Mouse (Mus musculus): Measurements from ENCODE around the gene Wnt10b. TPM values are rescaled to one million over a fixed set of nuclear protein-coding genes. Genes with fewer than 3 reads are reported as not detected.

The Wnt10b gene
- polyA plus RNA-seq, 1 experiment from 2014 or later, result 0.19 TPM

- Histone ChIP-seq H3K4me3 (ENCODE audit: low read depth, low read length) (no peak overlapping the region), H3K27me3 (ENCODE audit: control insufficient read depth, insufficient read depth, low read length) (peaks cover 54% of the 10 kb centered on the region), H3K9ac (replicated peaks; ENCODE audit: low read depth, low read length) (no peak overlapping the region), H3K4me1 (ENCODE audit: control insufficient read depth, insufficient read depth, low read length) (peaks cover 19% of the 10 kb centered on the region), H3K9me3 (ENCODE audit: control insufficient read depth, low read length) (no peaks in the 10 kb centered on the region), H3K27ac (ENCODE audit: low read depth, low read length) (no peak overlapping the region), H3K4me2 (ENCODE audit: low read depth, low read length) (no peak overlapping the region), H3K36me3 (ENCODE audit: control insufficient read depth, insufficient read depth, low read length) (no peaks in the 10 kb centered on the region)
- WGBS, result 8% methylated on average over 8 of the region's 8 CpGs
- ATAC-seq (ENCODE audit: low read depth), result no peak
Observed at GRCm38 (mm10) chr15:98802926-98803325, 25.0 kb upstream of the Wnt10b start.

DNA sequence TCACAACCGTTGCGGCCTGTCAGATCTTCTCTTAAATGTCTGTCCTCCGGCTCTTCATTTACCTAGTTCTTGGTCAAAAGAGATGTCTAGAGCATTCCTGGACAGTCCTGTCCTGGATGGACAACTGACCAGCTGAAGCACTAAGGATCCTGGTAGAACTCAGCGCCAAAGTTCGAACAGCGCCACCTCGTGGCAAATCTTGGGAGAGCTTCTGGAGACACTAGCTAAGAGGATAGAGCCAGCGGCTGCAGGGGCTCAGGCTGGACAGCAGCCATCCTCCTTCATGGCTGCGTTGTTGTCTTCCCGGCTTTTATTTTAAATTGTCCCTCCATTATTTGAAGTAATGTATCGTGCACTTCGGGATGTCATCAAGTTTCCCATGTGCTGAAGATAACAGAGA is 21.4 kb upstream of the Wnt10b start:
- Histone ChIP-seq H3K4me1 (ENCODE audit: control insufficient read depth, insufficient read depth, low read length) (peaks cover 10% of the 10 kb centered on the region; the same call in 1 of the 2 replicates), H3K9ac (replicated peaks; ENCODE audit: low read depth, low read length) (no peak overlapping the region), H3K4me2 (ENCODE audit: low read depth, low read length) (no peak overlapping the region), H3K4me3 (ENCODE audit: low read depth, low read length) (no peak overlapping the region), H3K27me3 (ENCODE audit: control insufficient read depth, insufficient read depth, low read length) (peaks cover 47% of the 10 kb centered on the region), H3K36me3 (ENCODE audit: control insufficient read depth, insufficient read depth, low read length) (no peaks in the 10 kb centered on the region), H3K9me3 (ENCODE audit: control insufficient read depth, low read length) (no peaks in the 10 kb centered on the region), H3K27ac (ENCODE audit: low read depth, low read length) (no peak overlapping the region)
- 12% methylated on average over 12 of the region's 12 CpGs for WGBS
- no peak for ATAC-seq (ENCODE audit: low read depth)

DNA sequence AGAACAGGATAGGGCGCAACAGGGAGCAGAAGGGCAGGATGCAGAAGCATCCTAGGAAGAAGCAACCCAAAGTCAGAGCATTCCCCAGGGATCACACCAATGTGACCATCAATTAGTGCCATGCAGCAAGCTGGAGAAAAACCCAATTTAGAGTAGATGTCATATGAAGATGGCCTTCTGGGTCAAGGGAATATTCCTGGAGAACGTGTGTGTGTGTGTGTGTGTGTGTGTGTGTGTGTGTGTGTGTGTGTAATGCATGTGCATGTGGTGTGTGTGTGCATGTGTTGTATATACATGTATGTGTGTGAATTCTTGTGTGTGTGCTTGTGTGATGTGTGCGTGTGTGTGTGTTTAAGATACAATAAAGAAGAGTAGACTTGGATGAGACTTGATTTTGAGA is 21.0 kb upstream of the Wnt10b start:
- no peaks in the 10 kb centered on the region for H3K36me3 ChIP-seq (ENCODE audit: control insufficient read depth, insufficient read depth, low read length)
- 55% methylated on average over 3 of the region's 3 CpGs for WGBS
- H3K27ac ChIP-seq (ENCODE audit: low read depth, low read length), result no peak overlapping the region
- H3K9me3 ChIP-seq (ENCODE audit: control insufficient read depth, low read length), result no peaks in the 10 kb centered on the region
- ATAC-seq (ENCODE audit: low read depth), result no peak
- no peak overlapping the region for H3K4me3 ChIP-seq (ENCODE audit: low read depth, low read length)
- H3K9ac ChIP-seq (replicated peaks; ENCODE audit: low read depth, low read length), result no peak overlapping the region
- peaks cover 10% of the 10 kb centered on the region; the same call in 1 of the 2 replicates for H3K4me1 ChIP-seq (ENCODE audit: control insufficient read depth, insufficient read depth, low read length)
- H3K27me3 ChIP-seq (ENCODE audit: control insufficient read depth, insufficient read depth, low read length), result peaks cover 50% of the 10 kb centered on the region
- no peak overlapping the region for H3K4me2 ChIP-seq (ENCODE audit: low read depth, low read length)

DNA sequence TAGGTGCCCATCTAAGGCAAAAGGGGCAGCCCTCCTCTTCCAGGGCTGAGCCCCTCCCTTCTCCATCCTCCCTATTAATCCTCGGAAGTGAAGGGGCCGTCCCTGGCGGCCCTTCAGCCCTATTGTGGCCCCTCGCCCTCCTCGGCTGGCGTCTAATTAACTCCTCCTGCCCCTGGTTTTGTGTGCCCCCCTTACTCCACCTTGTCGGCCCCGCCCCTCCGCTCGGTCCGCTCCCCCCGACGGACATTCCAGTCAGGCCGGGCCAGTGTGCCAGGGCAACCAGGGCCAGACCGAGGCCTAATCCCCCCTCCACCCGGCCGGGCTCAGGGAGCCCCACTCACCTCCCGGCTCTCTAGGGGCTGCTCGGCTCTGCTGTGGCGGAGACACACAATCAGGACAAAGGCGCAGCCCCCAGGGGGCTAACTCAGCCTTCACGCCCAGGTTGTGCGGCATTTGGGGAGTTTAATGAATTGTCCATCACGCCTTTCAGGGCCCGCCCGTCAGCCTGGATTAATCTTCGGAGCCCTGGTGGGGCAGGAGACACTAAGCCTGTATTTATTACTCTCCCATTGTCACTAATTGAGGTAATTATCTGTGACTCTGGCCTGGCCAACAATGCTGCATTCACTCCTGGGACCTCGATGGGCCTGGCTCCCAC is 20.0 kb upstream of the Wnt10b start:
- 3% methylated on average over 28 of the region's 28 CpGs for WGBS
- ATAC-seq (ENCODE audit: low read depth), result peak; percentile 91
- Histone ChIP-seq H3K27ac (ENCODE audit: low read depth, low read length) (no peak overlapping the region), H3K4me2 (ENCODE audit: low read depth, low read length) (no peak overlapping the region), H3K4me1 (ENCODE audit: control insufficient read depth, insufficient read depth, low read length) (peaks cover 10% of the 10 kb centered on the region), H3K4me3 (ENCODE audit: low read depth, low read length) (no peak overlapping the region), H3K9ac (replicated peaks; ENCODE audit: low read depth, low read length) (no peak overlapping the region), H3K27me3 (ENCODE audit: control insufficient read depth, insufficient read depth, low read length) (peaks cover 56% of the 10 kb centered on the region), H3K36me3 (ENCODE audit: control insufficient read depth, insufficient read depth, low read length) (no peaks in the 10 kb centered on the region), H3K9me3 (ENCODE audit: control insufficient read depth, low read length) (no peaks in the 10 kb centered on the region)

DNA sequence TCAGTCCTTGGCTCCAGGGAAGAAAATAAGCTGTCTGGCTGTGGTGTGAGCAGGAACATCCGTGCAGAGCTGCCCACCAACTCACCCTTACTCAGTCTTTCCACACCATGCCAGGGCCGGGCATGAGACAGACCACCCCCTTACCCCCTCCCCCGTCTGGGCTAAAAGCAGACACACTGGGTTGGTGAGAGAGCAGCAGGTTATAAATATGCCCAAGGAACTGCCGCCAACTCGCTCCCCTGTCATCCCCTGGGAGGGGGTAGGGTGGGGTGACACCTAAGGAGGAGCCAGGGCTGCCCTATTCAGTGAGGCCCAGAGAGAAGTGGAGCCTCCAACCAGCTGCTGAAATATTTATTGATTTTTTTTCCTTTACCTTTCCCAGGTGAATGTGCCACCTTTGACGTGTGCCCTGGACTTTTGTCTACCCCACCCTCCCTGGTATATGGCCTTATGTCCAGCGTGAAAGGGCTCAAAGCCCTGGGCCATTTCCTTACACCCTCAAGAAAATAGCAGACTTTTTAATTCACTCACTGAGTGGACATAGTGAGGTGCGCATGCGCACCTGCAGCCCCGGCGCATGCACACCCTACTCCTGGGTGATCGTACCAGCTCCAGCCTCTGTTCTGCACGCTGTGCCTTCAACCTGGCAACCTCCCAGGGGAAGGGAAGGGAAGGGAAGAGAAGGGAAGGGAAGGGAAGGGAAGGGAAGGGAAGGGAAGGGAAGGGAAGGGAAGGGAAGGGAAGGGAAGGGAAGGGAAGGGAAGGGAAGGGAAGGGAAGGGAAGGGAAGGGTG is 19.0 kb upstream of the Wnt10b start:
- no peaks in the 10 kb centered on the region for H3K9me3 ChIP-seq (ENCODE audit: control insufficient read depth, low read length)
- 3% methylated on average over 13 of the region's 13 CpGs for WGBS
- H3K36me3 ChIP-seq (ENCODE audit: control insufficient read depth, insufficient read depth, low read length), result no peaks in the 10 kb centered on the region
- peaks cover 17% of the 10 kb centered on the region for H3K4me1 ChIP-seq (ENCODE audit: control insufficient read depth, insufficient read depth, low read length)
- no peak overlapping the region for H3K27ac ChIP-seq (ENCODE audit: low read depth, low read length)
- H3K4me2 ChIP-seq (ENCODE audit: low read depth, low read length), result no peak overlapping the region
- H3K4me3 ChIP-seq (ENCODE audit: low read depth, low read length), result no peak overlapping the region
- H3K9ac ChIP-seq (replicated peaks; ENCODE audit: low read depth, low read length), result no peak overlapping the region
- ATAC-seq (ENCODE audit: low read depth), result no peak
- H3K27me3 ChIP-seq (ENCODE audit: control insufficient read depth, insufficient read depth, low read length), result peaks cover 59% of the 10 kb centered on the region

DNA sequence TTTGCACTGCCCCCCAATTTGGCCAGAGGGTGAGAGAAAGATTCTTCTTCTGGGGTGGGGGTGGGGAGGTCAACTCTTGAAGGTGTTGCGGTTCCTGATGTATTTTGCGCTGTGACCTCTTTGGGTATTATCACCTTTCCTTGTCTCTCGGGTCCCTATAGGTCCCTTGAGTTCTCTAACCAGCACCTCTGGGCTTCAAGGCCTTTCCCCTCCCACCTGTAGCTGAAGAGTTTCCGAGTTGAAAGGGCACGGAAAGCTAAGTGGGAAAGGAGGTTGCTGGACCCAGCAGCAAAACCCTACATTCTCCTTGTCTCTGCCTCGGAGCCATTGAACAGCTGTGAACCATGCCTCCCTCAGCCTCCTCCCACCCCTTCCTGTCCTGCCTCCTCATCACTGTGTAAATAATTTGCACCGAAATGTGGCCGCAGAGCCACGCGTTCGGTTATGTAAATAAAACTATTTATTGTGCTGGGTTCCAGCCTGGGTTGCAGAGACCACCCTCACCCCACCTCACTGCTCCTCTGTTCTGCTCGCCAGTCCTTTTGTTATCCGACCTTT is 15.3 kb upstream of the Wnt10b start:
- 0 out of 2 replicates have a peak overlapping the region, but pooled peaks have one; percentile 16 for H3K9ac ChIP-seq (replicated peaks; ENCODE audit: low read depth, low read length)

GRCm38 (mm10) chr15:98792233-98793020 is 14.5 kb upstream of the Wnt10b start:
- peak overlapping the region; percentile 52 for H3K4me2 ChIP-seq (ENCODE audit: low read depth, low read length)
- H3K4me1 ChIP-seq (ENCODE audit: control insufficient read depth, insufficient read depth, low read length), result peaks cover 16% of the 10 kb centered on the region
- H3K36me3 ChIP-seq (ENCODE audit: control insufficient read depth, insufficient read depth, low read length), result no peaks in the 10 kb centered on the region
- no peaks in the 10 kb centered on the region for H3K9me3 ChIP-seq (ENCODE audit: control insufficient read depth, low read length)
- peak; percentile 44 for ATAC-seq (ENCODE audit: low read depth)
- H3K4me3 ChIP-seq (ENCODE audit: low read depth, low read length), result peak overlapping the region; percentile 31
- H3K27ac ChIP-seq (ENCODE audit: low read depth, low read length), result no peak overlapping the region
- H3K27me3 ChIP-seq (ENCODE audit: control insufficient read depth, insufficient read depth, low read length), result peaks cover 83% of the 10 kb centered on the region
- under 1% methylated on average over 75 of the region's 75 CpGs for WGBS
- 0 out of 2 replicates have a peak overlapping the region, but pooled peaks have one; percentile 16 for H3K9ac ChIP-seq (replicated peaks; ENCODE audit: low read depth, low read length)

More for the DNA sequence above, 15.3 kb upstream of the Wnt10b start:
- Histone ChIP-seq H3K4me2 (ENCODE audit: low read depth, low read length) (peak overlapping the region; percentile 52), H3K36me3 (ENCODE audit: control insufficient read depth, insufficient read depth, low read length) (no peaks in the 10 kb centered on the region), H3K4me3 (ENCODE audit: low read depth, low read length) (peak overlapping the region; percentile 31), H3K9me3 (ENCODE audit: control insufficient read depth, low read length) (no peaks in the 10 kb centered on the region), H3K27me3 (ENCODE audit: control insufficient read depth, insufficient read depth, low read length) (peaks cover 78% of the 10 kb centered on the region), H3K4me1 (ENCODE audit: control insufficient read depth, insufficient read depth, low read length) (peaks cover 20% of the 10 kb centered on the region), H3K27ac (ENCODE audit: low read depth, low read length) (no peak overlapping the region)
- 3% methylated on average over 13 of the region's 13 CpGs for WGBS
- no peak for ATAC-seq (ENCODE audit: low read depth)

DNA sequence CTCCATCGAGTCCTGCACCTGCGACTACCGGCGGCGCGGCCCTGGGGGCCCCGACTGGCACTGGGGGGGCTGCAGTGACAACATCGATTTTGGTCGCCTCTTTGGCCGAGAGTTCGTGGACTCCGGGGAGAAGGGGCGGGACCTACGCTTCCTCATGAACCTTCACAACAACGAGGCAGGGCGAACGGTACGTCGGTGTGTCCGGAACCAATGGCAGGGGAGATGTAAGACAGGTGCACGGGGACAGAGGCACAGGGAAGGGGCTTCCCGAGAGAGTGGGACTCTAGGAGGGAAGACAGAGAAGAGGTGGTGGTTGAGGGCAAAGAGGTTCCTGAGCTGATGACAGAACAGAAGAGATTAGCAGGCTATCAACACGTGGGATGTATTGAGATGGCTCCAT is 13.8 kb upstream of the Wnt10b start:
- Histone ChIP-seq H3K4me2 (ENCODE audit: low read depth, low read length) (no peak overlapping the region), H3K9me3 (ENCODE audit: control insufficient read depth, low read length) (no peaks in the 10 kb centered on the region), H3K27ac (ENCODE audit: low read depth, low read length) (no peak overlapping the region), H3K9ac (replicated peaks; ENCODE audit: low read depth, low read length) (no peak overlapping the region), H3K27me3 (ENCODE audit: control insufficient read depth, insufficient read depth, low read length) (peaks cover 80% of the 10 kb centered on the region), H3K4me1 (ENCODE audit: control insufficient read depth, insufficient read depth, low read length) (peaks cover 13% of the 10 kb centered on the region), H3K4me3 (ENCODE audit: low read depth, low read length) (no peak overlapping the region; the same call in 1 of the 2 replicates), H3K36me3 (ENCODE audit: control insufficient read depth, insufficient read depth, low read length) (no peaks in the 10 kb centered on the region)
- WGBS, result under 1% methylated on average over 23 of the region's 23 CpGs
- ATAC-seq (ENCODE audit: low read depth), result no peak

Data from neural tube, embryonic 14.5 days (tissue).